Mouse (Mus musculus) lung, adult 18-20 months (tissue): Measurements from ENCODE around the gene Pepd.

ENCODE experiments used
- DNase-seq, 2 experiments: peaks; one replicate each; pipeline ENCODE4 v3.0.0; 2022; ENCODE audit warnings: mixed read lengths in 2 of 2

The Pepd gene

GRCm38 (mm10) chr7:34911919-34912897 lies at the start of gene Pepd:
Gene Pepd, plus strand, starts transcription at chr7:34912379.
- peak; percentile 87 to 90 for DNase-seq

- no peak for DNase-seq
Measured at GRCm38 (mm10) chr7:34867289-34867688, 44.9 kb upstream of the Pepd start.

GRCm38 (mm10) chr7:34869693-34870092 lies 42.5 kb upstream of the Pepd start:
- DNase-seq, result no peak

GRCm38 (mm10) chr7:34876787-34877186 lies 35.4 kb upstream of the Pepd start:
- DNase-seq, result peak; percentile 15 to 48

- DNase-seq, result no peak
Measured at GRCm38 (mm10) chr7:34877820-34878219, 34.4 kb upstream of the Pepd start.

- no peak for DNase-seq
Measured at GRCm38 (mm10) chr7:34888441-34888840, 23.7 kb upstream of the Pepd start.

- DNase-seq, result no peak
Measured at GRCm38 (mm10) chr7:34888891-34889290, 23.3 kb upstream of the Pepd start.

GRCm38 (mm10) chr7:34892845-34893244 lies 19.3 kb upstream of the Pepd start:
- DNase-seq, result no peak

- DNase-seq, result no peak
Measured at GRCm38 (mm10) chr7:34896461-34896860, 15.7 kb upstream of the Pepd start.

- peak in 1 of 2 experiments; percentile 7 for DNase-seq
Measured at GRCm38 (mm10) chr7:34897058-34897457, 15.1 kb upstream of the Pepd start.

- peak in 1 of 2 experiments; percentile 5 for DNase-seq
Measured at GRCm38 (mm10) chr7:34910096-34911066, 1.8 kb upstream of the Pepd start.

GRCm38 (mm10) chr7:34913956-34914355 lies 1.8 kb downstream of the Pepd start:
- no peak for DNase-seq

- no peak for DNase-seq
Measured at GRCm38 (mm10) chr7:34915555-34915954, 3.4 kb downstream of the Pepd start.

GRCm38 (mm10) chr7:34917558-34917957 lies 5.4 kb downstream of the Pepd start:
- no peak for DNase-seq

GRCm38 (mm10) chr7:34917998-34918397 lies 5.8 kb downstream of the Pepd start:
- DNase-seq, result no peak

GRCm38 (mm10) chr7:34918416-34918815 lies 6.2 kb downstream of the Pepd start:
- DNase-seq, result peak; percentile 54 to 60

- no peak for DNase-seq
Measured at GRCm38 (mm10) chr7:34919054-34919453, 6.9 kb downstream of the Pepd start.

GRCm38 (mm10) chr7:34919809-34920208 lies 7.6 kb downstream of the Pepd start:
- DNase-seq, result peak in 1 of 2 experiments; percentile 18

GRCm38 (mm10) chr7:34925208-34925607 lies 13.0 kb downstream of the Pepd start:
- no peak for DNase-seq

- no peak for DNase-seq
Measured at GRCm38 (mm10) chr7:34925956-34926355, 13.8 kb downstream of the Pepd start.

GRCm38 (mm10) chr7:34929614-34930262 lies 17.6 kb downstream of the Pepd start:
- DNase-seq, result no peak

GRCm38 (mm10) chr7:34930263-34930757 lies 18.1 kb downstream of the Pepd start:
- no peak for DNase-seq
